Mouse (Mus musculus): ENCODE data around the gene Shank2. TPM values are rescaled to one million over a fixed set of nuclear protein-coding genes. Genes with fewer than 3 reads are reported as not detected.

The Shank2 gene
- polyA plus RNA-seq, 1 experiment from 2014 or later, result 0.27 TPM

DNA sequence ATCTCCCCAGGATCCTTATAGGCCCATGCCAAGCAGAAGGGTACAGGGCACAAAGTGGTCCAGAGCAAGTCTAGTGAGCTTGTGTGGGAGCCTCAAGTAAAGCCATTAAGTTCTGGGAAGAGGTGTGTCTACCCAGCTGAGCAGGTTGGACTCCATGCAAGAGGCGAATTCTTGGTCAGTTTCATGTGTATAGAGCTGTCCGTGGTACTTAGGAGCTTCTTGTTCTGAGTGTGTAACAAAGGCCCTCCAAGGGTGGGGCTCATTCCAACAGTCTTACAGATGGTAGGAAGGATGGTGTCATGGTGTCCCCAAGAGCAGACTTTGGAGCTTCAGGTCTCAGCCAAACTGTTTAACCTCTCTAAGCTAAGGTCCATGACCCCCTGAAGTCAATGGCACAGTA lies 158.3 kb downstream of the Shank2 start:
- Histone ChIP-seq H3K4me2 (no peak overlapping the region), H3K9me3 (replicated peaks) (no peaks in the 10 kb centered on the region), H3K27ac (ENCODE audit: poor library complexity, severe bottlenecking) (no peak overlapping the region), H3K36me3 (no peaks in the 10 kb centered on the region), H3K4me1 (replicated peaks) (no peaks in the 10 kb centered on the region), H3K9ac (no peak overlapping the region), H3K27me3 (replicated peaks) (no peaks in the 10 kb centered on the region), H3K4me3 (no peak overlapping the region)
- no peak for ATAC-seq (ENCODE audit: insufficient number of reproducible peaks, low FRiP score)
- 56% methylated on average over 2 of the region's 2 CpGs for WGBS

DNA sequence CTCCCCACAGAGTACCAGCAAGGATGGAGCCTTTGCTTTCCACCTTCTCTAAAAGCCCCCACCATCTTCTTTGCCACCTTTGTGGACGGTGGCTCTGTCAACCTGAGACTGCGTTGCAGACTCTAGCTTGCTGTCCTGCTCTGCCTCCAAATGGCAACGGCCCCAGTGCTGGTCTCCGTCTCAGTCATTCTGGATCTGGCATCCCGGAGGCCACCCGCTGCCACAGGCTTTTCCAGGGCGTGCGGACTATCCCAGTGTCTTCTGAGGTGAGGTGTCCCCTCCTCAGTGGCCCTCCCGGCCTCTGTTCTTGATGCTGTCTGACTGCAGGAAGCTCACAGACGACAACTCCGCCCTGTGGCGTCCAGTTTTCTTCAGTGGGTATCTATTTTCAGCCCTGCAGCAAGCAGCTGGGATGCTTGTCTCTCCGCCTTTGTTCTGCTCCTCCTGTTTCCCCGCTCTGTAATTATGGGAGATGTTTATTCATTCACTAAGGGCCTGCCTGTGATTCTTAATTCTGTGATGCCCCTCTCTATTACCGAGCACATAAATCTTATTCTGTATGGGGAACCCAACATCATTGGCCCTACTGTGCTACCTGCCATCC lies 159.0 kb downstream of the Shank2 start:
- Histone ChIP-seq H3K27me3 (replicated peaks) (no peaks in the 10 kb centered on the region), H3K27ac (ENCODE audit: poor library complexity, severe bottlenecking) (no peak overlapping the region), H3K4me2 (no peak overlapping the region), H3K9ac (no peak overlapping the region), H3K4me1 (replicated peaks) (no peaks in the 10 kb centered on the region), H3K36me3 (no peaks in the 10 kb centered on the region), H3K4me3 (no peak overlapping the region), H3K9me3 (replicated peaks) (no peaks in the 10 kb centered on the region)
- 78% methylated on average over 15 of the region's 15 CpGs for WGBS
- ATAC-seq (ENCODE audit: insufficient number of reproducible peaks, low FRiP score), result no peak

DNA sequence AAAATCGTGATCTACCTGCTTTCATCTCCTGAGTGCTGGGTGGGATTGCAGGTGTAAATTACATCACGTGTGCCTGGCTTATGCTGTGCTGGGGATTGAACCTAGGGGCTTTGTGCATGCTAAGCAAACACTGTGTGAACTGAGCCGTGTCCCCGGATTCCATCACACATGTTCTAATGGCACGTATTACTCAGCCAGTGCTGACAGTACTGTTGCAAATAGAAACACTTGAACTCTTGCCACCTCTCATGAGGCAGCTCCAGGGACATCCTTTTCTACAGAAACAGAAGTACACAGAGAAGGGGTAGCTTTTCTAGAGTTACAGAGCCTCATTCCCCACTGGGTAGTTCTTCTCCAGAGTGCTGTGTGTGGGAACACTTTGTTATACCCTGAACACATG lies 168.5 kb downstream of the Shank2 start:
- H3K4me2 ChIP-seq, result peak overlapping the region; percentile 16; the same call in 1 of the 2 replicates
- 57% methylated on average over 5 of the region's 5 CpGs for WGBS
- no peaks in the 10 kb centered on the region for H3K36me3 ChIP-seq
- H3K9ac ChIP-seq, result no peak overlapping the region
- peaks cover 3% of the 10 kb centered on the region; the same call in 1 of the 2 replicates for H3K9me3 ChIP-seq (replicated peaks)
- no peak overlapping the region for H3K4me3 ChIP-seq
- H3K27me3 ChIP-seq (replicated peaks), result peaks cover 41% of the 10 kb centered on the region
- peaks cover 16% of the 10 kb centered on the region for H3K4me1 ChIP-seq (replicated peaks)
- ATAC-seq (ENCODE audit: insufficient number of reproducible peaks, low FRiP score), result no peak
- H3K27ac ChIP-seq (ENCODE audit: poor library complexity, severe bottlenecking), result no peak overlapping the region

DNA sequence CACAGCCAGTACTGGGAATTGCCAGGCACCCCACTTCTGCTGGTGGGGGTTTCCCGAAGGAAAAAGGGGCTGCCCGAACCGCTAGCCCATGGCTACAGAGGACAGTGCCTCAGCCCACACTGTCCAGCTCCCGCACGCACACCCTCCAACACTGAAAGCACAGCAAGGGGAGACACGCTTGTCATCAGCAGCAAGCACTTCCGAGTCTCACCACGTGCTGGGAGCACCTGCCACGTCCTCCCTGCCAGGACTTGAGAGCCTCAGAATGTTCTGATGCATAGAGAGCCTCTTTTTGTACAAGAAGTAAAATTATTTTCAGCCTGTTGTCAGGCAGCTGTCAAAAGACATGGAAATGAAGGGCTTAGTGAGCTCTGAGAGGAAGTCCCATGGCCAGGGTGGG lies 169.0 kb downstream of the Shank2 start:
- Histone ChIP-seq H3K27ac (ENCODE audit: poor library complexity, severe bottlenecking) (no peak overlapping the region), H3K36me3 (no peaks in the 10 kb centered on the region), H3K27me3 (replicated peaks) (peaks cover 45% of the 10 kb centered on the region), H3K9me3 (replicated peaks) (peaks cover 3% of the 10 kb centered on the region; the same call in 1 of the 2 replicates), H3K4me1 (replicated peaks) (peaks cover 20% of the 10 kb centered on the region), H3K4me3 (no peak overlapping the region), H3K9ac (no peak overlapping the region), H3K4me2 (peak overlapping the region; percentile 16; the same call in 1 of the 2 replicates)
- ATAC-seq (ENCODE audit: insufficient number of reproducible peaks, low FRiP score), result no peak
- 63% methylated on average over 9 of the region's 9 CpGs for WGBS

DNA sequence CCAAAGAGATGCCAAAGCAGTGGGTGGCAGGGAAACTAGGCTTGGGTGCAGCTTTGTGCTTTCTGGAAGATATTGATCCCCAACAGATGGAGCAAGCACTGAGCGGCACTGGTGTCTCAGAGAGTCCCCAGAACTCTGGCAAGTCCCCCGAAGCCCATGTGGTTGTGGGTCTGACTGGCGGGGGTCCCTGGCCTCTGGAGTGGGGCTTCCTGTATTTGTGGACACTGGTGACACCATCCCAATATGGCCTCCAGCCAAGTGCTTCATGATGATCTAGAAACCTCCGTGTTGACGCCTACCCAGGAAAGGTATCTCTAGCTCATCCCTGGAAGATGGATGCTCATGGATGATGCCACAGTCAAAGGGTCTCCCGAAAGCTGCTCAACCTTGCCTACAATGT lies 172.1 kb downstream of the Shank2 start:
- Histone ChIP-seq H3K27ac (ENCODE audit: poor library complexity, severe bottlenecking) (no peak overlapping the region), H3K9ac (no peak overlapping the region), H3K9me3 (replicated peaks) (no peaks in the 10 kb centered on the region), H3K4me2 (no peak overlapping the region), H3K36me3 (no peaks in the 10 kb centered on the region), H3K4me3 (no peak overlapping the region), H3K27me3 (replicated peaks) (peaks cover 65% of the 10 kb centered on the region), H3K4me1 (replicated peaks) (peaks cover 22% of the 10 kb centered on the region)
- ATAC-seq (ENCODE audit: insufficient number of reproducible peaks, low FRiP score), result no peak
- 88% methylated on average over 6 of the region's 6 CpGs for WGBS

DNA sequence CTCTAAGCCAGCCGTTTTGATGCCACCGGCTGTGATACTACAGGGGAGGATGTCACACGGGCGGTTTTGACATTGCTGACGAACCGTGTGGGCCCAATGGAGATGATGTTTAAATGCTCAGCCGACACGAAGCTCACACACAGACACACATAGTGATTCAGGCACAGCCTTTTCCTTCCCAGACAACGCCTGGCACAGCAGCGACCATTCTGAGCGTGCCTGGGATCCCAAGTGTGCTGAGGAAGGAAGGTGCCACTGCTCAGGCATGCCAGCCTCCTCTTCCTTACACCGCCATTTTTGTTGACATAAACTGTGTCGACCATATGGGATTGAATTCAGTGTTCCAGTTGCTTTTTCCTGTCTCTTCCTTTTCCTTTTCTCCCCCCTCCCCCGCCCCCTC lies 172.6 kb downstream of the Shank2 start:
- Histone ChIP-seq H3K4me3 (no peak overlapping the region), H3K9me3 (replicated peaks) (no peaks in the 10 kb centered on the region), H3K27ac (ENCODE audit: poor library complexity, severe bottlenecking) (no peak overlapping the region), H3K9ac (no peak overlapping the region), H3K4me1 (replicated peaks) (peaks cover 22% of the 10 kb centered on the region), H3K4me2 (no peak overlapping the region), H3K27me3 (replicated peaks) (peaks cover 66% of the 10 kb centered on the region), H3K36me3 (no peaks in the 10 kb centered on the region)
- ATAC-seq (ENCODE audit: insufficient number of reproducible peaks, low FRiP score), result no peak
- WGBS, result 77% methylated on average over 14 of the region's 14 CpGs

DNA sequence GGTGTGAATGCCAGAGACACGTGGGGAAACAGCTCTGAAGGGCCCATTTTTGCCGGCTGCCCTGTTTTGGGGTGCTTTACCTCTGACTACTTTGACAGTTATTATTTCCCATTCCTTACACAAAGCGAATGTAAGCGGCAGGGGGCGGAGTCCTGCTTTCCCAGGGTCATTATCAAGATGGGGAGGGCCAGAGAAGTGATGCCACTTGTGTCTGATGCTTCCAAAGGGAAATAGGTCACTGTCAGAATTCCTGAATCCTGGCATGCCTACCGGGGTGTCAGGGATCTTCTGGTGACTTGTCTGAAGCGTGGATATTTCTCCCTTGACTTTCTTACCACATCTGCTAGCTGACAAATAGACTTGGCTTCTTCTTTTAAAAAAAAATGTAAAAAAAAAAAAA lies 173.3 kb downstream of the Shank2 start:
- WGBS, result 21% methylated on average over 7 of the region's 7 CpGs
- Histone ChIP-seq H3K27me3 (replicated peaks) (peaks cover 66% of the 10 kb centered on the region), H3K4me1 (replicated peaks) (peaks cover 19% of the 10 kb centered on the region), H3K27ac (ENCODE audit: poor library complexity, severe bottlenecking) (no peak overlapping the region), H3K9ac (no peak overlapping the region), H3K4me3 (no peak overlapping the region), H3K36me3 (no peaks in the 10 kb centered on the region), H3K4me2 (peak overlapping the region; percentile 68), H3K9me3 (replicated peaks) (no peaks in the 10 kb centered on the region)
- no peak for ATAC-seq (ENCODE audit: insufficient number of reproducible peaks, low FRiP score)

DNA sequence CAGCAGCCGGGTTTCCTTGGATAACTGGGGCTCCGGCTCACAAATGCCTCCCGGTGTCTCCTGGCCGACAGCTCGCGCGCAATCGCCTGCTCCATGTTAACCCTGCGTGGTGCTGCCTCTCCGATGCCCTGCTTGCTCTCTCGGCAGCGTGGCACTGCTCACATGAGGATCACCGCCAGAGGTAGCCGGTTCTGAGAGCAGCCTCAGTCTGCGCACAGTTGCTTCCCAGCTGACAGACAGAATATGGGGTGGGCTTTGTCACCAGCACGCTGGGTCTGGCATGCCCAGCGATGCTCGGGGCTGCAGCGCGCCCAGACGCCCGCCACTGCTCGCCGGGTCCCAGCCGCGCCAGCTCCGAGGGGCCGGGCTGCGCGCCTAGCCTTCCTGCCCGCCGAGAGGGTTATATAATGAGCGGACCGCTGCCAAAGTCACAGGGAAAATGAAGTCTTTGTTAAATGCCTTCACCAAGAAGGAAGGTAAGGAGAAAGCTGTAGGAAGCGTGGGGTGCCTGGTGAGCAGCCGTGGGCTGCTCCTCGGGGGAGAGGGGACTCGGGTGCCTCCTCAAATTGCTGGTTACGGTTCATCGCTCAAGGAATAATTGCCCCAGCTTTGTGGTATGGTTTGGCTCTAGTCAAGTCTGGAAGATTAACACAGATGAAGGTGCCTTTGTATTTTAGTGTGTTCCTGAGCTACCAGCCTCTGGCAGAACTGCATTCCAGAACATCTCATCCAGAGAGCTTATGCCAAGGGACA lies 173.9 kb downstream of the Shank2 start:
- WGBS, result 9% methylated on average over 40 of the region's 40 CpGs
- H3K9ac ChIP-seq, result peak overlapping the region; percentile 54

DNA sequence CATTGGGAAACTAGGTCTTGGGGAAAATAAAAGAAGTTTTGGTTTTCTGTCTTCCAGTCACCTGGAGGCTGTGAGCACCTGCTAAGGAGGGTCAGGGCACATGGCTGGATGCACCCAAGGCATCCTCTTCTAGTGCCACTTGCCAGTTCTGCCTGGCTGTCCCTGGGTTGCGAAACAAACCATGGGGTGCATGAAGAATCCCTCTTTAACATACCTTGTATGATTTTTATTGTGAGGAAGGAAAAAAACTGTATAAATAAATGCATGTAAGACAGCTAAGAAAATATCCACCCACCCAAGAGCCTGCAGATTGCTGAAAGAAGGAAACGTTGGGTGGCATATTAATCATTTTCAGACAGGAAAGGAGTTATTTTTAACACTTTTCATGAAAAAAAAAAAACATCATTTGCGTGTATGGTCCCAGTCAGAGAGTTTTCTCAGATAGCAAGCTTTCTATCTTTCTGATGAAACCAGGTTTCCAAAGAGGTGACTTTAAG lies 174.6 kb downstream of the Shank2 start:
- no peak overlapping the region for H3K9ac ChIP-seq
- H3K4me2 ChIP-seq, result peak overlapping the region; percentile 68
- 63% methylated on average over 3 of the region's 3 CpGs for WGBS
- H3K4me3 ChIP-seq, result no peak overlapping the region; the same call in 1 of the 2 replicates
- H3K27ac ChIP-seq (ENCODE audit: poor library complexity, severe bottlenecking), result no peak overlapping the region
- H3K36me3 ChIP-seq, result no peaks in the 10 kb centered on the region
- no peak for ATAC-seq (ENCODE audit: insufficient number of reproducible peaks, low FRiP score)
- H3K27me3 ChIP-seq (replicated peaks), result peaks cover 66% of the 10 kb centered on the region
- H3K9me3 ChIP-seq (replicated peaks), result no peaks in the 10 kb centered on the region
- peaks cover 10% of the 10 kb centered on the region; the same call in 1 of the 2 replicates for H3K4me1 ChIP-seq (replicated peaks)

More for the DNA sequence above, 173.9 kb downstream of the Shank2 start:
- H3K4me2 ChIP-seq, result peak overlapping the region; percentile 68
- peaks cover 12% of the 10 kb centered on the region for H3K4me1 ChIP-seq (replicated peaks)
- no peak for ATAC-seq (ENCODE audit: insufficient number of reproducible peaks, low FRiP score)
- H3K4me3 ChIP-seq, result peak overlapping the region; percentile 35
- peaks cover 66% of the 10 kb centered on the region for H3K27me3 ChIP-seq (replicated peaks)
- H3K9me3 ChIP-seq (replicated peaks), result no peaks in the 10 kb centered on the region
- H3K36me3 ChIP-seq, result no peaks in the 10 kb centered on the region
- H3K27ac ChIP-seq (ENCODE audit: poor library complexity, severe bottlenecking), result no peak overlapping the region

DNA sequence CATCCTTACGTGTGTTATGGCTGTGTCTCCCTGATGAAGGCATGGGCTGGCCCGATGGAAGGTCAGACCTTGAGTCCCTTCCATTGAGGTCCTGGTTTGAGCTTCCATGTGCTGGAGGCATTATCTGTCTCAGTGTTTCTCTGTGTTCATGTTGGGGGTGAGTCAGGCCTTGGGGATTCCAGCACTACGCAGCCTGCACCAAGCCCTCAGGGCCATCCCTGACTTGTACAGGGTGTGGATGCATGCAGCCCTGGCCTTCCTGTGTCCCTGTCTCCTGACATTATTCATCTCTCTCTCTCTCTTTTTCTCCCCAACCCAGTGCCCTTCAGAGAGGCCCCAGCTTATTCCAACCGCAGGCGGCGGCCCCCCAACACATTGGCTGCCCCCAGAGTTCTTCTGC lies 177.7 kb downstream of the Shank2 start:
- no peak overlapping the region for H3K9ac ChIP-seq
- H3K4me3 ChIP-seq, result no peak overlapping the region
- H3K4me1 ChIP-seq (replicated peaks), result peaks cover 10% of the 10 kb centered on the region; the same call in 1 of the 2 replicates
- WGBS, result 87% methylated on average over 6 of the region's 6 CpGs
- H3K36me3 ChIP-seq, result no peaks in the 10 kb centered on the region
- ATAC-seq (ENCODE audit: insufficient number of reproducible peaks, low FRiP score), result no peak
- H3K9me3 ChIP-seq (replicated peaks), result no peaks in the 10 kb centered on the region
- no peak overlapping the region for H3K27ac ChIP-seq (ENCODE audit: poor library complexity, severe bottlenecking)
- no peak overlapping the region for H3K4me2 ChIP-seq
- peaks cover 43% of the 10 kb centered on the region for H3K27me3 ChIP-seq (replicated peaks)

DNA sequence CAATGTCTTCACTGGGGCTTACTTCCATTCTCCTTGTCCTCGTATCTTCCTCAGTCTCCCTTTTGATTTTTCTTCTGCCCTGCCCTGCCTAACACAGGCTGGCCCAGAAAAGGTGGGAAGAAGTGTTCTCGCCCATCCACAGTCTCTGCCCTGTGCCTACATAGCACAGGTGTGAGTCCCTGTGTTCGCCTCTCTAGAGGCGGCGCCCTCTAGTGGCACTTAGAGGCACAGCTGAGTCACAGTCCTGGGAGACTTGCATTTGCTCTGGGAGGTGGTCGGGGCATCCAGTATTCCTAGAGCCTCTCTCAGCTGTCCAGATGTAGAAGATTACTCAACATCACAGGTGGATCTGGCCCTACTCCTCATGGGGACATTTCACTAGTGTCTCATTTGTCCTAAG lies 179.2 kb downstream of the Shank2 start:
- Histone ChIP-seq H3K4me1 (replicated peaks) (no peaks in the 10 kb centered on the region), H3K27me3 (replicated peaks) (peaks cover 30% of the 10 kb centered on the region), H3K9ac (no peak overlapping the region), H3K4me2 (no peak overlapping the region), H3K27ac (ENCODE audit: poor library complexity, severe bottlenecking) (no peak overlapping the region), H3K9me3 (replicated peaks) (no peaks in the 10 kb centered on the region), H3K36me3 (no peaks in the 10 kb centered on the region), H3K4me3 (no peak overlapping the region)
- 22% methylated on average over 6 of the region's 6 CpGs for WGBS
- ATAC-seq (ENCODE audit: insufficient number of reproducible peaks, low FRiP score), result no peak; the same call in 1 of the 2 replicates
